Mouse (Mus musculus): ENCODE measurements around the gene 1810024B03Rik.
A peak's percentile ranks its signal among the peaks of the same experiment; 100 is the strongest.
"Not testable (repeated sequence)": the region's sequence is repeated elsewhere in the genome, so short reads cannot be mapped to it uniquely, and the experiment has no call there.

Gene 1810024B03Rik

DNA sequence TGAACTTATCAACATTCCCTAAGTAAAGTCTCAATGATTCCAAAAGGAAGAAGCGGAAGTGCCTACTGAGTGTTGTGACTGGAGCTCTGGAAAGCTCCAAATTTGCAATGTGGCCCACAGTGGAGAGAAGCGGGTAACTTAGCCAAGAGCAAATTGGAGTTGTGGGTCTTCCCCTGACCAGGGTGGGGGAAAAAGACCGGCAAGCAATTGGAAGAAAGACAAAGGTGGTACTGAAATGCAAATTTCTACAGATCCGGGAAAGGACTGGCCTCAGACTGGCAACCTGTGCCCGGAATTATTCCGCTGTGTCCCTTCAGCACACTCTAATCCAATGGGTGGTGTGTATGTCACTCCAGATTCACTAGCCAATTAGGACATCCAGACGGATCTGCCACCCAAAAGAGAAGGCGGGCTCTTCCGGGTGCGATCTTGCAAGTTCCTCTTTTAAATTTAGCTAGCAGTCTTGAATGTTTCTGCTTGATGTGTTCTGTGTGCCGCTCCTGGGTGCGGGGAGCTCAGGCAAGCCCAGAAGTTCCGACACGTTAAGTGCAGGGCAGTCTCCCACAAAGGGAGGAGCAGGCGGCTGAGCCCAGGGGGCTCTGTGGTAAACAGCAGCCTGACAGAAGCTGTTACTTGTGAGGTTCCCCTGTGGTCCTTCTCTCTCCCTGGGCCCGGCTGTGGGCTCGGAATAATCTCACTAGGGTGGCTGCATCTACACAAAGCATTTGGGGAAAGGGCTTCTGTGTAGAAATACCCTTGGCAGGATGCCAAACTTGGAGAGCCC lies 25.3 kb downstream of the 1810024B03Rik start:
- peak; percentile 69 for DNase-seq (ENCODE audit: low spot score)

- DNase-seq (ENCODE audit: low spot score) = not testable (repeated sequence)
These were observed 41.8 kb downstream of the 1810024B03Rik start for GRCm38 (mm10) chr2:127166261-127166660.

GRCm38 (mm10) chr2:127165675-127166074 lies 42.4 kb downstream of the 1810024B03Rik start:
- DNase-seq (ENCODE audit: low spot score) = no peak

DNA sequence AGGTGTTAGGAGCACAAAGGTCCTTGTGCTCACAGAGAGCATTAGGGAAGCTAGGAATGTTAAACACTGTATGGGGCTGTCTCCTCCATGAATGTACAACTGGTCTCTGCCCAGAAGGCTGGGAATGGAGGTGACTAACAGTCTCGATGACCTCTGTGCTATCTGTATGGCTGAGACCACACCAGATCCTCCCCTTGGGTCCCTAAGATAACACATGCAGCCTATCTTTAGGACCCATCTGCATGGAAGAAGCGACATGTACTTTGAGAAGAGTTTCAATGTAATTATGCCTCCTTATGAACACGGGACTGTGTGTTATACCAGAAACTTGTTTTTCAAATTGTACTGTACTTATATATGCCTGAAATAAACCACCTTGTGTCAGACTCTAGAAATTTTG lies 62.4 kb downstream of the 1810024B03Rik start:
- DNase-seq (ENCODE audit: low spot score) = no peak

DNA sequence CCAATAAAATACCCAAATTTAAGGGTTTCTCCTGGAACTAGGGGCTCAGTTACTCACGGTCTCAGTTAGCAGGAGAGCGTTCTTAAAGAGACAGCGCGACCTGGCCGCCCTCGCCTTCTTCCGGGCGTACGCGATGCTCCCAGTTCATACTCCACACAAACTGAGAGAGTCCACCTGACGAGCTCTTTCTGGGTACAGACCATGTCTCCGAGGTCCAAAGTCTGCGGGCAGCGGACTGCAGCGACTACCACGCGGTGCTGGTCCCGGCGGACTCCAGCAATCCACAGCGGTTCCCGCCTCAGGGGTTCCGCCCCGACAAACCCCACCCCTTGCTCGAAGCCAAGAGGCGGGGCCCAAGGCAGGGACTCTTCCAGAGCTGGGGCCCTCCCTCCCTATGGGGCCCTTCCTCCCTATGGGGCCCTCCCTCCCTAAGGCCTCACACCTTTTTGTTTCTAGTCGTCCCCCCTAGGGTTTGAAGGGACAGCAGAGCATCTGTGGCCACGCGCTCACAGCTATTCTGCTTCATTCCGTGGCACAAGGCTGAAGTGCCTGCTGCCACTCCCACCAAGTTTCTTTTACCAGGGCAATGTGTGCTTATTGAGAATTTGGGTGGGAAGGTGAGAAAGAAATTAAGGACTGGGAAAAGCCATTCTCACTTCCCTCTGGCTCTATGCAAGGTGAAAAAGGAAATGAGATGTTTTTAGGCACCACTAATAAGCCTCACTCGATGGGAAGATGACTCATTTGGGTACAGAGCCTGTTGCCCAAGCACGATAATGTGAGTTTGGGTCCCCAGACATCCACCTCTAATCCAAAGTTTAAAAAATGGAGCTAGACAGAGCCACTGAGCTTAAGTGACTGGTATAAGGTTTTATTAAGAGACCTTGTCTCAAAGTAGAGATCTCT lies 64.7 kb downstream of the 1810024B03Rik start, which contains the start of gene Itpripl1:
TSS of gene Itpripl1 (minus strand) at position 285 of the 906 bp plus-strand sequence.
- DNase-seq (ENCODE audit: low spot score) = peak; percentile 86

GRCm38 (mm10) chr2:127142577-127143157 lies 65.4 kb downstream of the 1810024B03Rik start:
- DNase-seq (ENCODE audit: low spot score) = no peak

GRCm38 (mm10) chr2:127142031-127142430 lies 66.0 kb downstream of the 1810024B03Rik start:
- no peak for DNase-seq (ENCODE audit: low spot score)

- no peak for DNase-seq (ENCODE audit: low spot score)
These were observed 68.1 kb downstream of the 1810024B03Rik start for GRCm38 (mm10) chr2:127140011-127140410.

GRCm38 (mm10) chr2:127139605-127140004 lies 68.5 kb downstream of the 1810024B03Rik start:
- no peak for DNase-seq (ENCODE audit: low spot score)

- no peak for DNase-seq (ENCODE audit: low spot score)
These were observed 69.0 kb downstream of the 1810024B03Rik start for GRCm38 (mm10) chr2:127139094-127139493.

- DNase-seq (ENCODE audit: low spot score) = no peak
These were observed 69.6 kb downstream of the 1810024B03Rik start for GRCm38 (mm10) chr2:127138449-127138848.

DNA sequence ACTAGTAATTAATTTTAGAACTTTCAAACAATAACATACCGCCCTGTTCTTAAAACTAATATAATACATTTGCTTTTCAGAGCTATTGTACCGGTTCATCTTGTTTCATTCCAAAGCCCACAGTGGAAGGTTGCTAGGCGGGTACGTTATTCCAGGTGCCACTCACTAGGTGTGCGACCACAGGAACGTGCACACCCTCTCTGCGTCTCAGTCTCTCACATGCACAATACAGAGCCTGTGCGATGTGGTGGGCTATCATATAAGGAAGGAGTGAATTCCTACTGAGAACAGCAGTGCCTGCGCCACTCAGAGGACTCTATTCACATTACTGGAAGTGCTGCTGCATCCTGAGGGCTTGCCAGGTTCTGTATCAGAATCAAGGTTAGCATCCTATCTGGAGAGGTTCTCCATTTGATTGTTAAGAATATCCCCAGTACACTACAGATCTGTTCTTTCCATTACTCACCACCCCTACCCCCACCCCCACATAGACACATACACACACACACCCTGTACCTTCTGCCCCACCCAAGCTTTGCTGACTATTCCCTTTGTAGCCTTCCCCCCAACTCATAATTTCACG lies 70.2 kb downstream of the 1810024B03Rik start:
- DNase-seq (ENCODE audit: low spot score) = no peak

GRCm38 (mm10) chr2:127136979-127137378 lies 71.1 kb downstream of the 1810024B03Rik start:
- peak; percentile 84 for DNase-seq (ENCODE audit: low spot score)
